ENCODE assay signal across 9 mouse cellular contexts in the genomic region with DNA sequence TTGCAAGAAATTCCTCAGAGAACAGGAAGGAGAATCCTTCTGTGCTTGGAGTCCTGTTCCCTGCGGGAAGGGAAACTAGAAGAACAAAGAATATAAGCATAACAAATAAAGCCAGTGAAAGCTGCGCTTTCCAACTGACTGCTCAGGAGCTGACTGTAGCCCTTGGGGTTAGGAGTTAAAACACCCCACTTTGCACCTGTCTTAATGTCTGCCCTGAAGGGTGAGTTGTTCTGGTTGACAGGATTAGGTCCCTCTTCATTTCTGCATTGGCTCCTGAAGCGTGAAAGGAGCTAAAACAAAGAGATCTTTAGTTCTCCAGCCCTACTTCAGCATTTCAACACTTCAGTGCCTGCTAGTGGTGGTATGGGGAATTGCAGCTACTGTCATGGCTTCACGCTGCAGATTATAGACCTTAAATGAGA. TPM values are rescaled to one million over a fixed set of nuclear protein-coding genes. Genes with fewer than 3 reads are reported as not detected.
A peak's percentile ranks its signal among the peaks of the same experiment; 100 is the strongest.
DNase-seq lines count a peak whose midpoint lies in the region; ATAC-seq and TF ChIP-seq lines count a peak whose summit lies in the region.
"Had no signal": no experiment of that assay in that cellular context is flagged by ENCODE, and none has a peak within 500 bp of the region (broad histone marks: within the 10 kb centered on the region; RNA-seq: fewer than 3 reads in every experiment).

No protein-coding gene starts in this region.

- no peak overlapping the region for H3K4me2 ChIP-seq in hindbrain, embryonic 13.5 days
- no peak overlapping the region for H3K4me2 ChIP-seq in hindbrain, embryonic 16.5 days (ENCODE audit: low read length)

- DNase-seq in adrenal gland, postnatal 10 days = peak; percentile 44
- peak; percentile 30 to 56 for DNase-seq in heart, postnatal 14 days
- DNase-seq in lung, postnatal 14 days = peak; percentile 52
- DNase-seq in testis, postnatal 10 days (ENCODE audit: low spot score) = peak; percentile 50
- DNase-seq in frontal cortex, postnatal 36 days (ENCODE audit: low spot score in 2 of 2) = no peak

- peak; percentile 98 for TF ChIP-seq CTCF in E14TG2a.4 (conservative IDR thresholded peaks at IDR 0.05; ENCODE audit: low read length)

- intact Hi-C loops in heart, postnatal 14 days (cut with DNase I) = loop anchor here (5.0 kb wide), 2 partner anchors 271 to 371 kb away; partner anchors contain the start of gene Man2a1

- H3K9ac ChIP-seq in hindbrain, embryonic 13.5 days = no peak overlapping the region
- no peak overlapping the region for H3K9ac ChIP-seq in hindbrain, embryonic 16.5 days (ENCODE audit: low read depth, low read length)

- no peak for ATAC-seq in hindbrain, embryonic 13.5 days (ENCODE audit: low FRiP score)
- ATAC-seq in hindbrain, embryonic 16.5 days = no peak

- H3K9me3 ChIP-seq in hindbrain, embryonic 13.5 days = no peaks in the 10 kb centered on the region
- H3K9me3 ChIP-seq in hindbrain, embryonic 16.5 days (ENCODE audit: control insufficient read depth, low read length) = no peaks in the 10 kb centered on the region
- peaks cover 44% of the 10 kb centered on the region for H3K9me3 ChIP-seq in E14TG2a.4 (ENCODE audit: low read length)

- no peaks in the 10 kb centered on the region for H3K36me3 ChIP-seq in hindbrain, embryonic 13.5 days
- no peaks in the 10 kb centered on the region for H3K36me3 ChIP-seq in hindbrain, embryonic 16.5 days (ENCODE audit: control insufficient read depth, insufficient read depth, low read length)
- H3K36me3 ChIP-seq in E14TG2a.4 (ENCODE audit: insufficient read depth, low read length) = no peaks in the 10 kb centered on the region

- H3K4me3 ChIP-seq in hindbrain, embryonic 13.5 days = no peak overlapping the region
- no peak overlapping the region for H3K4me3 ChIP-seq in hindbrain, embryonic 16.5 days (ENCODE audit: low read length)
- H3K4me3 ChIP-seq in E14TG2a.4 (replicated peaks; ENCODE audit: low read length) = no peak overlapping the region

- peak overlapping the region; percentile 46; the same call in 1 of the 2 replicates for H3K27ac ChIP-seq in hindbrain, embryonic 13.5 days
- H3K27ac ChIP-seq in hindbrain, embryonic 16.5 days (ENCODE audit: low read depth, low read length) = no peak overlapping the region
- H3K27ac ChIP-seq: macrophage had no signal

- 24% methylated on average over 4 of the region's 4 CpGs for WGBS in hindbrain, embryonic 13.5 days
- WGBS in hindbrain, embryonic 16.5 days = 18% methylated on average over 4 of the region's 4 CpGs

- no peaks in the 10 kb centered on the region for H3K4me1 ChIP-seq in hindbrain, embryonic 13.5 days (replicated peaks)
- 0 out of 2 replicates have a peak, but pooled peaks cover 4% of the 10 kb centered on the region for H3K4me1 ChIP-seq in hindbrain, embryonic 16.5 days (ENCODE audit: control insufficient read depth, insufficient read depth, low read depth, low read length)
- peaks cover 14% of the 10 kb centered on the region for H3K4me1 ChIP-seq in E14TG2a.4 (replicated peaks; ENCODE audit: low read depth, low read length)

- H3K27me3 ChIP-seq in hindbrain, embryonic 13.5 days = no peaks in the 10 kb centered on the region
- no peaks in the 10 kb centered on the region for H3K27me3 ChIP-seq in hindbrain, embryonic 16.5 days (replicated peaks; ENCODE audit: control insufficient read depth, insufficient read depth, low read length)
- H3K27me3 ChIP-seq in E14TG2a.4 (ENCODE audit: insufficient read depth, low read length) = no peaks in the 10 kb centered on the region

RNA-seq across cellular contexts. Expression of gene 4930583I09Rik, which starts 37.8 kb away (rescaled TPM):
- not detected in 2 replicates for polyA plus RNA-seq in hindbrain, embryonic 13.5 days (2015; fragmentation: Nextera tagmentation; extraction: Ambion mirVana)
- polyA plus RNA-seq in hindbrain, embryonic 16.5 days (2015; fragmentation: Nextera tagmentation; extraction: Ambion mirVana) = not detected in 2 replicates
- total RNA-seq in adrenal gland, postnatal 10 days (2021) = not detected
- not detected for total RNA-seq in heart, postnatal 14 days (2021)
- polyA plus RNA-seq: macrophage had no signal

Comparison
In these comparisons a context has a peak if more than half of its experiments do, and no peak if none do; other contexts are left out.
1. DNase-seq: peak in adrenal gland, postnatal 10 days (single experiment), heart, postnatal 14 days (2 of 2), lung, postnatal 14 days (single experiment) and testis, postnatal 10 days (single experiment); none in frontal cortex, postnatal 36 days (0 of 2).